Mouse (Mus musculus) brown adipose tissue, adult 24 weeks (tissue): ENCODE data around the gene Gm5128. TPM values are rescaled to one million over a fixed set of nuclear protein-coding genes. Genes with fewer than 3 reads are reported as not detected.
"Not testable (repeated sequence)": the region's sequence is repeated elsewhere in the genome, so short reads cannot be mapped to it uniquely, and the experiment has no call there.

Experiments used
- H3K27ac ChIP-seq: fragments of 200-500 bp; replicated peaks from 2 replicates; pipeline ENCODE4 v1.5.1; 2012; ENCODE audit warnings: low read depth, mild to moderate bottlenecking, low read length
- H3K4me1 ChIP-seq: fragments of 200-500 bp; 2 replicates; pipeline ENCODE4 v1.6.1; 2012; ENCODE audit warnings: low read length, mixed read lengths; ENCODE audit not compliant: control insufficient read depth, insufficient read depth, insufficient read length
- H3K4me3 ChIP-seq: fragments of 200-500 bp; 2 replicates; pipeline ENCODE4 v1.5.1; 2012; ENCODE audit warnings: low read depth, mild to moderate bottlenecking, low read length, moderate library complexity; ENCODE audit not compliant: insufficient read depth
- polyA plus RNA-seq: library from polyadenylated mRNA; stranded (reverse); fragments of >200 nt; gene quantifications from 2 replicates; pipeline ENCODE4 v1.2.4, GENCODE M21; 2012; ENCODE audit not compliant: missing spikeins, insufficient read depth, insufficient read length

Gene Gm5128
- polyA plus RNA-seq, result not detected in 2 replicates

- H3K27ac ChIP-seq, H3K4me1 ChIP-seq, H3K4me3 ChIP-seq: not testable (repeated sequence)
These were observed at the start of gene Gm5128 for GRCm38 (mm10) chrX:135372984-135373383. Gene Gm5128, plus strand, starts transcription at chrX:135373284.

GRCm38 (mm10) chrX:135360685-135361084 is 12.4 kb upstream of the Gm5128 start:
- not testable (repeated sequence) for H3K4me1 ChIP-seq, H3K27ac ChIP-seq, H3K4me3 ChIP-seq

GRCm38 (mm10) chrX:135361943-135362342 is 11.1 kb upstream of the Gm5128 start:
- H3K4me3 ChIP-seq, H3K27ac ChIP-seq, H3K4me1 ChIP-seq: not testable (repeated sequence)

- H3K27ac ChIP-seq, H3K4me3 ChIP-seq, H3K4me1 ChIP-seq: not testable (repeated sequence)
These were observed 30.5 kb downstream of the Gm5128 start for GRCm38 (mm10) chrX:135403578-135403977.

- not testable (repeated sequence) for H3K27ac ChIP-seq, H3K4me3 ChIP-seq, H3K4me1 ChIP-seq
These were observed 48.1 kb downstream of the Gm5128 start for GRCm38 (mm10) chrX:135421203-135421602.

GRCm38 (mm10) chrX:135421824-135422223 is 48.7 kb downstream of the Gm5128 start:
- not testable (repeated sequence) for H3K4me3 ChIP-seq, H3K27ac ChIP-seq, H3K4me1 ChIP-seq

GRCm38 (mm10) chrX:135422473-135422872 is 49.4 kb downstream of the Gm5128 start:
- H3K27ac ChIP-seq, result not testable (repeated sequence)

More at GRCm38 (mm10) chrX:135422473-135422872, 49.4 kb downstream of the Gm5128 start:
- H3K4me1 ChIP-seq, H3K4me3 ChIP-seq: not testable (repeated sequence)

Other genes with a start within 250 kb of the Gm5128 start
- not detected in 2 replicates for gene Gm15023, start 195.7 kb upstream of the Gm5128 start, polyA plus RNA-seq
- not detected in 2 replicates for gene Tceal6, start 162.6 kb upstream of the Gm5128 start, polyA plus RNA-seq
- gene Pramel3, start 71.0 kb upstream of the Gm5128 start, polyA plus RNA-seq, result not detected in 2 replicates
- not detected in 2 replicates for gene Gm7903, start 60.6 kb downstream of the Gm5128 start, polyA plus RNA-seq
- not detected in 2 replicates for gene AV320801, start 121.3 kb downstream of the Gm5128 start, polyA plus RNA-seq
- not detected in 2 replicates for gene Nxf7, start 225.5 kb downstream of the Gm5128 start, polyA plus RNA-seq